Mouse (Mus musculus): ENCODE results near the gene Ptgds. TPM values are rescaled to one million over a fixed set of nuclear protein-coding genes. Genes with fewer than 3 reads are reported as not detected.

Gene Ptgds
- polyA plus RNA-seq (2016; fragmentation: Nextera tagmentation; extraction: Ambion mirVana), result 2.8 and 3.0 TPM in 2 replicates

- WGBS, result 68% methylated on average over 6 of the region's 6 CpGs
- ATAC-seq (ENCODE audit: low FRiP score), result no peak
- 0 out of 2 replicates have a peak within 1 kb of the TSS, but pooled peaks have one; percentile 4 for H3K27ac ChIP-seq
These were observed at the start of gene Ptgds for GRCm38 (mm10) chr2:25469969-25470368. Gene Ptgds, minus strand, starts transcription at chr2:25470046.

GRCm38 (mm10) chr2:25509912-25510311 is 40.1 kb upstream of the Ptgds start:
- ATAC-seq (ENCODE audit: low FRiP score), result no peak

More at GRCm38 (mm10) chr2:25469969-25470368, at the start of gene Ptgds:
- Histone ChIP-seq H3K9me3 (replicated peaks) (no peaks in the 10 kb centered on the region), H3K4me2 (replicated peaks) (no peak within 1 kb of the TSS), H3K4me3 (no peak within 1 kb of the TSS), H3K36me3 (no peaks in the 10 kb centered on the region), H3K9ac (no peak within 1 kb of the TSS), H3K27me3 (0 out of 2 replicates have a peak, but pooled peaks cover 7% of the 10 kb centered on the region), H3K4me1 (peaks cover 13% of the 10 kb centered on the region)

GRCm38 (mm10) chr2:25506964-25507363 is 37.1 kb upstream of the Ptgds start:
- no peak overlapping the region for H3K27ac ChIP-seq
- no peak overlapping the region for H3K4me2 ChIP-seq (replicated peaks)
- H3K9ac ChIP-seq, result no peak overlapping the region
- whole genome bisulfite sequencing, result 42% methylated on average over 5 of the region's 5 CpGs
- H3K4me3 ChIP-seq, result no peak overlapping the region
- no peak for ATAC-seq (ENCODE audit: low FRiP score)
- H3K9me3 ChIP-seq (replicated peaks), result no peaks in the 10 kb centered on the region
- H3K4me1 ChIP-seq, result peaks cover 5% of the 10 kb centered on the region
- peaks cover 40% of the 10 kb centered on the region for H3K36me3 ChIP-seq
- H3K27me3 ChIP-seq, result no peaks in the 10 kb centered on the region; the same call in 1 of the 2 replicates

More at GRCm38 (mm10) chr2:25509912-25510311, 40.1 kb upstream of the Ptgds start:
- 64% methylated on average over 3 of the region's 3 CpGs for WGBS
- H3K27ac ChIP-seq, result no peak overlapping the region
- H3K9me3 ChIP-seq (replicated peaks), result no peaks in the 10 kb centered on the region
- no peak overlapping the region for H3K4me2 ChIP-seq (replicated peaks)
- H3K27me3 ChIP-seq, result no peaks in the 10 kb centered on the region; the same call in 1 of the 2 replicates
- H3K36me3 ChIP-seq, result peaks cover 15% of the 10 kb centered on the region
- no peaks in the 10 kb centered on the region for H3K4me1 ChIP-seq
- no peak overlapping the region for H3K9ac ChIP-seq
- H3K4me3 ChIP-seq, result no peak overlapping the region

- Histone ChIP-seq H3K27me3 (no peaks in the 10 kb centered on the region), H3K9ac (no peak overlapping the region), H3K4me1 (peaks cover 13% of the 10 kb centered on the region), H3K27ac (no peak overlapping the region), H3K4me2 (replicated peaks) (no peak overlapping the region), H3K9me3 (replicated peaks) (no peaks in the 10 kb centered on the region), H3K36me3 (peaks cover 40% of the 10 kb centered on the region), H3K4me3 (no peak overlapping the region)
- no peak for ATAC-seq (ENCODE audit: low FRiP score)
- 93% methylated on average over 4 of the region's 4 CpGs for WGBS
These were observed 36.0 kb upstream of the Ptgds start for GRCm38 (mm10) chr2:25505860-25506259.

GRCm38 (mm10) chr2:25505000-25505399 is 35.2 kb upstream of the Ptgds start:
- H3K27ac ChIP-seq, result no peak overlapping the region
- H3K4me3 ChIP-seq, result no peak overlapping the region
- 83% methylated on average over 1 of the region's 1 CpGs for WGBS
- no peaks in the 10 kb centered on the region for H3K9me3 ChIP-seq (replicated peaks)
- H3K27me3 ChIP-seq, result no peaks in the 10 kb centered on the region
- peaks cover 16% of the 10 kb centered on the region for H3K4me1 ChIP-seq
- H3K4me2 ChIP-seq (replicated peaks), result no peak overlapping the region
- no peak overlapping the region for H3K9ac ChIP-seq
- ATAC-seq (ENCODE audit: low FRiP score), result no peak
- H3K36me3 ChIP-seq, result peaks cover 40% of the 10 kb centered on the region

GRCm38 (mm10) chr2:25504538-25504937 is 34.7 kb upstream of the Ptgds start:
- no peak for ATAC-seq (ENCODE audit: low FRiP score)
- Histone ChIP-seq H3K4me1 (peaks cover 18% of the 10 kb centered on the region), H3K27me3 (no peaks in the 10 kb centered on the region), H3K9me3 (replicated peaks) (no peaks in the 10 kb centered on the region), H3K27ac (no peak overlapping the region), H3K36me3 (peaks cover 40% of the 10 kb centered on the region), H3K4me3 (no peak overlapping the region), H3K4me2 (replicated peaks) (no peak overlapping the region), H3K9ac (no peak overlapping the region)
- 94% methylated on average over 19 of the region's 19 CpGs for WGBS

- Histone ChIP-seq H3K36me3 (peaks cover 40% of the 10 kb centered on the region), H3K9ac (no peak overlapping the region), H3K4me2 (replicated peaks) (no peak overlapping the region), H3K27me3 (no peaks in the 10 kb centered on the region), H3K27ac (no peak overlapping the region), H3K4me1 (peaks cover 18% of the 10 kb centered on the region), H3K9me3 (replicated peaks) (no peaks in the 10 kb centered on the region), H3K4me3 (no peak overlapping the region)
- ATAC-seq (ENCODE audit: low FRiP score), result no peak
- WGBS, result 80% methylated on average over 3 of the region's 3 CpGs
These were observed 32.9 kb upstream of the Ptgds start for GRCm38 (mm10) chr2:25502726-25503125.

- Histone ChIP-seq H3K4me2 (replicated peaks) (peak within 1 kb of the TSS; percentile 98), H3K9me3 (replicated peaks) (no peaks in the 10 kb centered on the region), H3K4me1 (peaks cover 18% of the 10 kb centered on the region), H3K36me3 (peaks cover 37% of the 10 kb centered on the region), H3K27ac (peak within 1 kb of the TSS; percentile 79), H3K4me3 (peak within 1 kb of the TSS; percentile 90), H3K9ac (peak within 1 kb of the TSS; percentile 85), H3K27me3 (no peaks in the 10 kb centered on the region)
- 0 out of 2 replicates have a peak, but pooled peaks have one; percentile 11 for ATAC-seq (ENCODE audit: low FRiP score)
- 78% methylated on average over 20 of the region's 20 CpGs for WGBS
These were observed 32.0 kb upstream of the Ptgds start, which contains the start of gene C8g for GRCm38 (mm10) chr2:25501593-25502486. Gene C8g, minus strand, starts transcription at chr2:25501719.

GRCm38 (mm10) chr2:25500576-25501405 is 30.9 kb upstream of the Ptgds start, which contains the start of gene Fbxw5:
Gene Fbxw5, plus strand, starts transcription at chr2:25500750.
- Histone ChIP-seq H3K27me3 (no peaks in the 10 kb centered on the region), H3K9ac (peak within 1 kb of the TSS; percentile 85), H3K27ac (peak within 1 kb of the TSS; percentile 79), H3K9me3 (replicated peaks) (no peaks in the 10 kb centered on the region), H3K4me2 (replicated peaks) (peak within 1 kb of the TSS; percentile 98), H3K4me3 (peak within 1 kb of the TSS; percentile 90), H3K4me1 (peaks cover 18% of the 10 kb centered on the region), H3K36me3 (peaks cover 34% of the 10 kb centered on the region)
- WGBS, result 2% methylated on average over 40 of the region's 44 CpGs
- ATAC-seq (ENCODE audit: low FRiP score), result peak; percentile 86

GRCm38 (mm10) chr2:25500071-25500575 is 30.3 kb upstream of the Ptgds start:
- ATAC-seq (ENCODE audit: low FRiP score), result peak; percentile 42
- Histone ChIP-seq H3K4me2 (replicated peaks) (peak overlapping the region; percentile 98), H3K4me1 (peaks cover 18% of the 10 kb centered on the region), H3K27me3 (no peaks in the 10 kb centered on the region), H3K27ac (no peak overlapping the region; the same call in 1 of the 2 replicates), H3K36me3 (peaks cover 27% of the 10 kb centered on the region), H3K9me3 (replicated peaks) (no peaks in the 10 kb centered on the region), H3K9ac (peak overlapping the region; percentile 85; the same call in 1 of the 2 replicates), H3K4me3 (peak overlapping the region; percentile 90)
- WGBS, result 67% methylated on average over 6 of the region's 6 CpGs

- Histone ChIP-seq H3K36me3 (peaks cover 15% of the 10 kb centered on the region), H3K4me3 (no peak overlapping the region), H3K4me1 (peaks cover 18% of the 10 kb centered on the region), H3K4me2 (replicated peaks) (no peak overlapping the region), H3K27me3 (no peaks in the 10 kb centered on the region), H3K27ac (no peak overlapping the region), H3K9me3 (replicated peaks) (no peaks in the 10 kb centered on the region), H3K9ac (0 out of 2 replicates have a peak overlapping the region, but pooled peaks have one; percentile 18)
- ATAC-seq (ENCODE audit: low FRiP score), result no peak
- WGBS, result 71% methylated on average over 15 of the region's 15 CpGs
These were observed 29.0 kb upstream of the Ptgds start for GRCm38 (mm10) chr2:25498622-25499478.
